Mouse (Mus musculus) neural tube, embryonic 12.5 days (tissue): ENCODE measurements around the gene Cela1. TPM values are rescaled to one million over a fixed set of nuclear protein-coding genes. Genes with fewer than 3 reads are reported as not detected.

Experiments used
- ATAC-seq: fragments of 200-750 bp; cut with Nextera tagmentation; 2 replicates; pipeline ENCODE4 v1.8.0; 2017; ENCODE audit warnings: low read depth, mild to moderate bottlenecking, moderate TSS enrichment, moderate library complexity; ENCODE audit not compliant: low FRiP score
- H3K27ac ChIP-seq: fragments of 300-500 bp; sonication (generic); 2 replicates; pipeline ENCODE4 v1.5.1; 2016
- H3K27me3 ChIP-seq: fragments of 300-500 bp; sonication (generic); replicated peaks from 2 replicates; pipeline ENCODE4 v1.6.1; 2016; ENCODE audit warnings: mild to moderate bottlenecking
- H3K36me3 ChIP-seq: fragments of 300-500 bp; sonication (generic); 2 replicates; pipeline ENCODE4 v1.6.1; 2016; ENCODE audit warnings: mild to moderate bottlenecking
- H3K4me1 ChIP-seq: fragments of 300-500 bp; sonication (generic); 2 replicates; pipeline ENCODE4 v1.6.1; 2016
- H3K4me2 ChIP-seq: fragments of 300-500 bp; sonication (generic); replicated peaks from 2 replicates; pipeline ENCODE4 v1.6.1; 2016; ENCODE audit warnings: mild to moderate bottlenecking
- H3K4me3 ChIP-seq: fragments of 300-500 bp; sonication (generic); 2 replicates; pipeline ENCODE4 v1.5.1; 2016
- H3K9ac ChIP-seq: fragments of 300-500 bp; sonication (generic); 2 replicates; pipeline ENCODE4 v1.6.1; 2016; ENCODE audit warnings: mild to moderate bottlenecking
- H3K9me3 ChIP-seq: fragments of 300-500 bp; sonication (generic); 2 replicates; pipeline ENCODE4 v1.6.1; 2016; ENCODE audit warnings: mild to moderate bottlenecking
- WGBS: fragments of 180-500 bp; shearing (Covaris S2); methylation state at CpG from one replicate; pipeline ENCODE4 v1.1.7; 2016; 5-methylcytosine and 5-hydroxymethylcytosine counted together
- polyA plus RNA-seq: library from polyadenylated mRNA; unstranded; fragments of >200 nt; fragmentation: Nextera tagmentation; extraction: Ambion mirVana; gene quantifications from 2 replicates; pipeline ENCODE4 v1.2.1, GENCODE M21; 2016

The Cela1 gene
- polyA plus RNA-seq, 1 experiment from 2014 or later = 3.4 TPM

DNA sequence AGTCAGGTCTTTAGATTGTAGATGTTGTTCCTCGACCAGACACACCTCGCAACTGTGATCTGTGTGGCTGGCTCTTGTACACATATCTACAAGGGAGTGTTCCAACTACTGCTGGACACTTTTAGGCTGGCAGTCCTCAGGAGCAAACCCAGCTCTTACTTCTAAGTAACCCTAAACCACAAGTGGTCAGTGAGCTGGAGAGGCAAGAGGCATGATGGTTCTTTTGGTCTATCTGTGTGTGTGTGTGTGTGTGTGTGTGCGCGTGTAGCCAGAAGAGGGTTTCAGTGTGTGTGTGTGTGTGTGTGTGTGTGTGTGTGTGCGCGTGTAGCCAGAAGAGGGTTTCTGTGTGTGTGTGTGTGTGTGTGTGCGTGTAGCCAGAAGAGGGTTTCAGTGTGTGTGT is 45.3 kb downstream of the Cela1 start:
- 91% methylated on average over 7 of the region's 7 CpGs for WGBS
- no peak for ATAC-seq
- Histone ChIP-seq H3K27me3 (peaks cover 16% of the 10 kb centered on the region), H3K9me3 (no peaks in the 10 kb centered on the region), H3K36me3 (no peaks in the 10 kb centered on the region), H3K4me3 (no peak overlapping the region), H3K4me2 (no peak overlapping the region), H3K4me1 (no peaks in the 10 kb centered on the region), H3K9ac (no peak overlapping the region), H3K27ac (no peak overlapping the region)

DNA sequence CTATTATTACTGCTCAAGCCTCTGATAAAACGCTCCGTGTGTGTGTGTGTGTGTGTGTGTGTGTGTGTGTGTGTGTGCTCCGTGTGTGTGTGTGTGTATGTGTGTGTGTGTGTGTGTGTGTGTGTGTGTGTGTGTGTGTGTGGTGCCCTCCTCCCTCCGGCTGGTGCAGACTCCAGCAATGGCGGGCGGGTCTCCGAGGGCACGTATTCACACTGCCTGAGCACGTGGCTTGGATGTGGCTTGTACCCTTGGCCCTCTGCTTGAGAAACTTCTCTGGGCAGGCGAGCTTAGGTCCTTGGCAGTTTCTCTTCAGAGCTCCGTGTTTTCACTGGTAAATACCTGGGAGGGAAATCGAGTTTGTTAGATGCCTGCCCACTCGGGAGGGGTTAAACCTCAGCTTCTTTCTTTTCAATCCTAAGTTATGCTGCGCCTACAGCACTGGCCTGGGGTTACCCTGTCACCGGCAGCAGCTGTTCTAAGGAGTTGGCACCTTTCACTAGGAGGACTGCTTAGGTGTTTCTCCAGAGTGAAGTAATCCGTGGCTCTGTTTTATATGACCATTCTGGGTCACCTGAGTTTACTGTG is 46.4 kb downstream of the Cela1 start:
- no peak for ATAC-seq
- H3K36me3 ChIP-seq = no peaks in the 10 kb centered on the region
- H3K9me3 ChIP-seq = no peaks in the 10 kb centered on the region
- H3K27me3 ChIP-seq = peaks cover 28% of the 10 kb centered on the region
- H3K4me1 ChIP-seq = peaks cover 10% of the 10 kb centered on the region
- no peak overlapping the region for H3K4me3 ChIP-seq
- no peak overlapping the region for H3K27ac ChIP-seq
- no peak overlapping the region for H3K9ac ChIP-seq
- H3K4me2 ChIP-seq = no peak overlapping the region
- WGBS = 79% methylated on average over 15 of the region's 16 CpGs

- peaks cover 39% of the 10 kb centered on the region for H3K27me3 ChIP-seq
- no peak overlapping the region for H3K4me2 ChIP-seq
- H3K9me3 ChIP-seq = no peaks in the 10 kb centered on the region
- whole genome bisulfite sequencing = 79% methylated on average over 16 of the region's 16 CpGs
- H3K4me1 ChIP-seq = peaks cover 11% of the 10 kb centered on the region
- no peaks in the 10 kb centered on the region for H3K36me3 ChIP-seq
- ATAC-seq = no peak
- no peak overlapping the region for H3K27ac ChIP-seq
- no peak overlapping the region for H3K4me3 ChIP-seq
- H3K9ac ChIP-seq = no peak overlapping the region
Observed at GRCm38 (mm10) chr15:100639972-100640750, 47.6 kb downstream of the Cela1 start.

DNA sequence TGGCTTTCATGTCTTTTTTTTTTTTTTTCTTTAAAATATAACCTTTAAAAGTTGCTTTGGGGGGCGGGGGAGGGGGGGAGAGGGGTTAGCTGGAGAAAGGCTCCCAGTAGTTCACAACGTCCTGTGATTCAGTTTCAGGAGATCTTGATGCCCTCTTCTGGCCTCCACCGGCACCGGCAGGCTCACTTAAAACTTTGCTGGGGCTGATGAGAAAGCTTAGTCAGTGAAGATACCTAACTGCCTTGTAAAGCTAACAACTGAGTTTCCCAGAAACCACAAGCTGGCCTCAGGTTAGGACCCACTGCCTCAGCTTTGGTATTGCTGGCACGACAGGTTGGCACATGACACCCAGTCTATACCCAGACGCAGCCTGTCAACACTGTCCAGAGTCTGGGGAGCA is 50.1 kb downstream of the Cela1 start:
- ATAC-seq = no peak
- Histone ChIP-seq H3K27me3 (peaks cover 53% of the 10 kb centered on the region), H3K27ac (no peak overlapping the region), H3K4me3 (no peak overlapping the region), H3K9me3 (no peaks in the 10 kb centered on the region), H3K36me3 (no peaks in the 10 kb centered on the region), H3K4me1 (peaks cover 11% of the 10 kb centered on the region), H3K9ac (no peak overlapping the region), H3K4me2 (no peak overlapping the region)
- WGBS = 19% methylated on average over 6 of the region's 6 CpGs

GRCm38 (mm10) chr15:100636700-100637501 is 50.8 kb downstream of the Cela1 start, which contains the start of gene Smagp:
Gene Smagp, minus strand, starts transcription at chr15:100636940.
- peaks cover 11% of the 10 kb centered on the region for H3K4me1 ChIP-seq
- WGBS = under 1% methylated on average over 77 of the region's 77 CpGs
- H3K36me3 ChIP-seq = no peaks in the 10 kb centered on the region
- H3K4me2 ChIP-seq = peak within 1 kb of the TSS; percentile 78
- no peaks in the 10 kb centered on the region for H3K9me3 ChIP-seq
- peak within 1 kb of the TSS; percentile 48; the same call in 1 of the 2 replicates for H3K9ac ChIP-seq
- H3K27me3 ChIP-seq = peaks cover 53% of the 10 kb centered on the region
- H3K27ac ChIP-seq = no peak within 1 kb of the TSS
- peak within 1 kb of the TSS; percentile 36 for H3K4me3 ChIP-seq
- no peak for ATAC-seq

DNA sequence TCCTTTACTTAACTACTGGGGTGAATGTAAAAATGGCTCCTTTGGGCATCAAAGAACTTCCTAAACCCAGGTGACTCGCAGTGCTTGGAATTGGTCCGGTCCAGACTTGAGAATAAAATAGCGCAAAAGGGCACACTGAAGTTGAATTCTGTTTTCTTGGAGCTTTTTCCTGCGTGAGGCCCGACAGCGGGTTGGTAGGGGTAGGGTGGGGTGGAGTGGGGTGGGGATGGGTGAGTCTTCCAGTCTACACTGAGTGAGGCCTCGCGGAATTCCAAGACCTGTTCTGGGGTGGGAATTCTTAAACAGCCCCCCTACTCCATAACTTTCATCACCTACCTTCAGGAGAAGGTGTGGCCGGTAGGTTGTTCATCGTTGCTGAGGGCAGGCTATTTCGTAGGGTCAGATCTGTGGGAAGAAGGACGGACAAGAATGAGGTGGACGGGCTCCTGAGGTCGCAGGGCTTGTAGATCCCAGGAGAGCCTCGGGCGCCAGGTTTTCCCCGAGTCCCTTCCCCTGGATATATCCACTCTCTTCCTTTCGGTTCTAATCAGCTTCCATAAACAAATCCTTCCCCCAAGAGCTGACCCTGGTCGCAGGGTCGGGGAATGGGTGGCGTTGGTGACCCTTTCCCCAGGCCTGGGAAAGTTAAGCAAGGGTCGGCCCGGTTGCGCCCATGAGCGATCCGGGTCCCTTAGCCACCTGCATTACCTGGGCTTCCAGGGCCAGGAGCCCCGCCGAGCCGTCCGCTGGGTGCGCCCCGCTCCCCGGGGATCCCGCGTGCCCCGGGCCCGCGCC is 51.7 kb downstream of the Cela1 start:
- Histone ChIP-seq H3K4me3 (peak overlapping the region; percentile 36), H3K36me3 (no peaks in the 10 kb centered on the region), H3K9ac (peak overlapping the region; percentile 48; the same call in 1 of the 2 replicates), H3K4me2 (peak overlapping the region; percentile 78), H3K27ac (no peak overlapping the region), H3K27me3 (peaks cover 53% of the 10 kb centered on the region), H3K9me3 (no peaks in the 10 kb centered on the region), H3K4me1 (peaks cover 11% of the 10 kb centered on the region)
- 3% methylated on average over 38 of the region's 38 CpGs for WGBS
- ATAC-seq = no peak

GRCm38 (mm10) chr15:100635239-100635638 is 52.5 kb downstream of the Cela1 start:
- ATAC-seq = no peak

DNA sequence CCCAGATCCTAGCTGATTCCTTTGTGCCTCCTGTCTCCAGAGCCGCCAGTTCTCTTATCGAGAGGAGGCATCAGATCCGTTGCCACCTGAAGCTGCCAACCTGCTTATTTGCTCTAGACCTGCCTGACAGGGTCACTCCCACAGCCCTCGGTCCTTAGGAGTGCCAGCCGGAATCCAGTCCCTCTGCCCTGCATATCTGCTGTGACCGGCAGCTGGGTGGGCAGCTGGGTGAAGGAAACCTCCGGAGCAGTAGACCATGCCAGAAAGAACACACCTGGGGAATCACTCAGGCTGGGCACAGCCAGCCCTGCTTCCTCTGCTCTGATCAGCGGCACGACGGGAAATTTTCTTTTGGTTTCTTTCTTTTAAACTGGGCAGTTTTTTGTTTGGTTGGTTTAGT is 54.4 kb downstream of the Cela1 start:
- Histone ChIP-seq H3K27me3 (peaks cover 45% of the 10 kb centered on the region), H3K9me3 (no peaks in the 10 kb centered on the region), H3K4me3 (no peak overlapping the region), H3K27ac (no peak overlapping the region), H3K4me2 (no peak overlapping the region), H3K4me1 (peaks cover 11% of the 10 kb centered on the region), H3K36me3 (no peaks in the 10 kb centered on the region), H3K9ac (no peak overlapping the region)
- ATAC-seq = no peak
- 86% methylated on average over 10 of the region's 10 CpGs for WGBS

More at GRCm38 (mm10) chr15:100635239-100635638, 52.5 kb downstream of the Cela1 start:
- 9% methylated on average over 9 of the region's 9 CpGs for WGBS
- Histone ChIP-seq H3K4me3 (no peak overlapping the region), H3K36me3 (no peaks in the 10 kb centered on the region), H3K9me3 (no peaks in the 10 kb centered on the region), H3K27ac (no peak overlapping the region), H3K4me1 (peaks cover 11% of the 10 kb centered on the region), H3K9ac (no peak overlapping the region), H3K27me3 (peaks cover 53% of the 10 kb centered on the region), H3K4me2 (no peak overlapping the region)

DNA sequence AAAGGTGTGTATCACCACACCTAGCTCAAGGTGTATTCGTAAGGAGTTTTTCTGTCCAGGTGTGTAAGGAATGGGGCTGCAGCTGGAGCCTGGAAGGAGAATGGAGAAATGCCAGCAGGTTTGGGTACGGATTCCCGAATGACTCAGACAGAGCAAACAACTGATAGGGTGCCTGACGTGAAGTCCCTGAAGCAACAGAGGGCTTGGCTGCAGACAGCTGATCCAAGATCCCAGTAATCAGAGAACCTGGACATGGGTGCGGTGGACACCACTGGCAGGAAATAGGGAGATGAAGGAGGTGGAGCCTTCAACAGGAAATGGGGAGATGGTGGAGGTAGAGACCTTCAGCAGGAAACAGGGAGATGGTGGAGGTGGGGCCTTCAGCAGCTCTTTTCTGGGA is 55.4 kb downstream of the Cela1 start:
- Histone ChIP-seq H3K27ac (no peak overlapping the region), H3K4me2 (no peak overlapping the region), H3K36me3 (no peaks in the 10 kb centered on the region), H3K4me1 (peaks cover 15% of the 10 kb centered on the region), H3K4me3 (no peak overlapping the region), H3K27me3 (peaks cover 35% of the 10 kb centered on the region), H3K9ac (no peak overlapping the region), H3K9me3 (no peaks in the 10 kb centered on the region)
- 88% methylated on average over 5 of the region's 5 CpGs for WGBS
- ATAC-seq = no peak

DNA sequence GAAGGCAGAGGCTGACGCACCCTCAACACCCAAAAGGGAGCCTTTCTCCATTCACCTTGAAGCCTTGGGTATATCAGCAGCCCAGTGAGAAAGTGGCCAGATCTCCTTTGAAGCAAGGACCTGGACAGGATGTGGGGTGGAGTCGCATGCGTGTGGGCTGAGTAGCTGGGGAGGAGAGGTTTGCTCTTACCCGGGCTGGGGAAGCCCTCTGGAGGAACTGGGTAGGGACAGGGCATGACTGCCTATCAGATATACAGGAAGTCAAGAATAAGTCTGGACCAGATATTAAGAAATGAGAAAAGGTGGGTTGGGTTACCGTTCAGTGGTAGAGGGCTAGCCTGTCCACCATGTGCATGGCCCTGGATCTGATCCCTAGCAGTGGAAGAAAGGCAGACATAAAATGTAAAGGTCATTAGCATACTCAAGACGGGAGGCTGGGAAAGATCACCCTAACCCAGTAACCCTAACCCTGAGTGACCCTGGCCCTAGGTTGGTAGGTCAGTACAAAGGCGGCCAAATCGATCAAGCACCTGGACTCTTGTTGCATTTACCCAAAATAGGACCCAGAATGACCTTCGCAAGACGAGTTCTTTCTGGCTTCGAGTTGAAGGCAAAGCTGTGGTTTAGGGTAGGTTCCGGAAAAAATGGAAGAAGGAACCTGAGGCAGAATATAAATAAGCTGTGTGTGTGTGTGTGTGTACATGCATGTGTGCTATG is 56.1 kb downstream of the Cela1 start:
- H3K4me1 ChIP-seq = peaks cover 8% of the 10 kb centered on the region
- no peak overlapping the region for H3K9ac ChIP-seq
- H3K4me3 ChIP-seq = no peak overlapping the region
- peaks cover 28% of the 10 kb centered on the region for H3K27me3 ChIP-seq
- H3K9me3 ChIP-seq = no peaks in the 10 kb centered on the region
- no peak for ATAC-seq
- WGBS = 84% methylated on average over 12 of the region's 12 CpGs
- no peaks in the 10 kb centered on the region for H3K36me3 ChIP-seq
- H3K27ac ChIP-seq = no peak overlapping the region
- no peak overlapping the region for H3K4me2 ChIP-seq

- H3K4me1 ChIP-seq = 0 out of 2 replicates have a peak, but pooled peaks cover 4% of the 10 kb centered on the region
- no peaks in the 10 kb centered on the region for H3K9me3 ChIP-seq
- H3K36me3 ChIP-seq = no peaks in the 10 kb centered on the region
- no peak overlapping the region for H3K4me3 ChIP-seq
- no peak overlapping the region for H3K27ac ChIP-seq
- ATAC-seq = no peak
- WGBS = 58% methylated on average over 3 of the region's 3 CpGs
- no peak overlapping the region for H3K9ac ChIP-seq
- no peak overlapping the region for H3K4me2 ChIP-seq
- peaks cover 13% of the 10 kb centered on the region for H3K27me3 ChIP-seq
Observed at GRCm38 (mm10) chr15:100630126-100630525, 57.6 kb downstream of the Cela1 start.
